Mouse (Mus musculus) monocyte, adult 2 months (primary cell): Measurements from ENCODE around the gene Slc38a10.

ENCODE experiments used
- DNase-seq, 2 experiments: peaks; one replicate each; pipeline ENCODE4 v3.0.0; 2022; ENCODE audit warnings: low spot score in 2 of 2, low read depth in 1 of 2

Slc38a10 gene

DNA sequence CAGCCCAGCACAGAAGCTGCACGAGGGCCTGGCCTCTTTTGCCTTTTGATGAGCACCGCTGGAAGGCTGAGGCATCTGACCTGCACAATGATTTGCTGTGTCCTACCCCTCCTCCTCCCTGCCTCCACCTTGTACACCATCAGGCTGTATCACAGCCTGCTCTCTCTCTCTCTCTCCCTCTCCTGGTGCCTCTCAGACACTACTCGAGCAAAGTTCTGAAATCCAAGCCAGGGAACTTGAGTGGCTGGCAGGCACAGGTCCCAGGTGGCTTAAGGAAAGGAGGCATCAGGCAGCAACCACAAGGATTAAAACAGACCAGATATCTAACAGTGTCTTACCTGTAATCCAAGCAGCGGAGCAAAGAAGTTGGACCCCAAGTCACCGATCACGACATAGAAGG lies 10.9 kb downstream of the Slc38a10 start:
- no peak for DNase-seq

DNA sequence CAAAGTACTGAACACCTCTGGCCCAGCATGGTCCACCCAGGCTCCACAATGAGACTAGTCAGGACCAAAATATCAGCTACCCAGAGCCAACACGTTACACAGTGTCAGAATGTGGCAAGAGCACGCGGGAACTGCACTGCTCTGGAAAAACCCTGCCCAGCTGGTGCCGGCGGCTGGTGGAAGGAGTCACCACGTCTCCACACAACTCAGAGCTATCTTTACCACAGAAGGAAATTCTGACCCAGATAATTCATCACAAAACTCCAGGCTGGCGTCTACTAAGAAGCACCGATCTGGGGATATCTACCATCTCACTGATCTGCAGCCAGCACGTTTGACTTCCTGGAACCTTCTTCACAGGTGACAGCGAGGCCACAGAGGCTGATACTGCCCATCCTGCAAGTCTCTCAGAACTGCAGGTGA lies 11.8 kb downstream of the Slc38a10 start:
- no peak for DNase-seq

DNA sequence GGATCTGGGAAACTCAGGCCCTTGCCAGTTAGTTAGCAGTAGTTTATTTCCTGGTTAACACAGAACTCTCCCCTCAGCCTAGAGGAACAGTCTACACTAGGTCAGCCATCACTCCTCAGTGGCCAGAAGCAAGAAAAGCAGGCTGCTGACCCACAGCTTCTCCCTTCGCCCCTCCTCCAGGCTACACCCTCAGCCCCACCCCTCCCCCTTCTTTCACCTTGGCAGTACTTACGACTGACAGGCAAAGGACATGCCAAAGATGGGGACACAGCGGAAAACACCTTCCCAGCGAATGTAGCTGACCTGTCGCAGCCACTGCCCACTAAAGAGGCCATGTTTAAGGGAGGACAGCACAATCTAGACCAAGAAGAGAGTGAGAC lies 13.5 kb downstream of the Slc38a10 start:
- DNase-seq = no peak

DNA sequence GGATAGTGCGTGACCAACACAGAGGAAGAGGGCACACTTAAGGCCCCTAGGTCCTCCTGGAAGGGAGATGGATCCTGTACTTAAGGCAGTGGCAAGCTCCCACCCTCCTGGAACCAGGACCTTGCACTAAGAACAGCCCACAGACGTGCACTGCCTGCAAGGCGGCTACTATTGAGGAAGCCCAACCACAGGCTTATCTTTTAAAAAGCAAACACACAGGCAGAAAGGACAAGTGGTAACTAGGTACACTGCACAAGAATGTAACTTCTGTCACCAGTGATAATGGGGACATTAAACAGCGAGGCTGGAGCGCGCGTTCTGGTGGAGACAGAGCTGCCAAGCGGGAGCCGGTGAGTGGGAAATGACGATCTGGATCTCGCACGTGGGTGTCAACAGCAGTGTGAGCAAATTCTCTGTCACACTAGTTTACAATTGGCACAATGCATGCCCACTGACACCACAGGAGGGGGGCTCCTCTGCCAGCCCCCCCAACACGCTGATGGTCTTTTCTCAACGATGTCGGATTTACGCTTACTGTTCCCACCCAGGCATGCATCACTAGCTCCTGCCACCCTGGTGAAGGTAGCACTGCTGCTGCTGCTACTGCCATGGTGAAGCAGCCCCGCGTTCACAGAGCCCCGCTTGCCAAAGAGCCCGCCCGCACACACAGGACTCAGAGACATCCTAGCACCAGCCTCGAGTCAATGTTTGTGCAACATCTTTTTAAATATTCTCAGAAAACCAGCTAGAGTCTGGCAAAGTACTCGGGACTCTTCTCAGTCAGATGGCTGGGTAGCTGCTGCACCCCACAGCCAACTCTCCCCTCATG lies 14.1 kb downstream of the Slc38a10 start:
- no peak for DNase-seq

DNA sequence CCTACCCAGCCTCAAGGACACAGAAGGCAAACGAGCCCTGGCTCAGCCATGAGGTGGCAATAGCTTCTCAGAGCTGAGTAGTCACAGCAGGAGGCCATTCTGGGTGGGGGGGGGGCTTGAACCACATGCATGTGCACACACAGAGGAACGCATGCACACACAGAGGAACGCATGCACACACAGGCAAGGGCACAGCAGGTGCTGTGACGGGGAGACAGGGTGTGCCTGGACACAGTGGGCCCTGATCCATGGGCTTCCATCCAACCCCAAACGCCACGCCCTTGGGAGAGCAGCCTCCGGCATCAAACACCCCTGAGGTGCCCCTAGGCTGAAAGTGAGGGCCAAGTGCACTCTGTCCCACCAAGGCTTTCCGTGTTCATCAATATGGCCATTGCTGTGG lies 15.0 kb downstream of the Slc38a10 start:
- no peak for DNase-seq

DNA sequence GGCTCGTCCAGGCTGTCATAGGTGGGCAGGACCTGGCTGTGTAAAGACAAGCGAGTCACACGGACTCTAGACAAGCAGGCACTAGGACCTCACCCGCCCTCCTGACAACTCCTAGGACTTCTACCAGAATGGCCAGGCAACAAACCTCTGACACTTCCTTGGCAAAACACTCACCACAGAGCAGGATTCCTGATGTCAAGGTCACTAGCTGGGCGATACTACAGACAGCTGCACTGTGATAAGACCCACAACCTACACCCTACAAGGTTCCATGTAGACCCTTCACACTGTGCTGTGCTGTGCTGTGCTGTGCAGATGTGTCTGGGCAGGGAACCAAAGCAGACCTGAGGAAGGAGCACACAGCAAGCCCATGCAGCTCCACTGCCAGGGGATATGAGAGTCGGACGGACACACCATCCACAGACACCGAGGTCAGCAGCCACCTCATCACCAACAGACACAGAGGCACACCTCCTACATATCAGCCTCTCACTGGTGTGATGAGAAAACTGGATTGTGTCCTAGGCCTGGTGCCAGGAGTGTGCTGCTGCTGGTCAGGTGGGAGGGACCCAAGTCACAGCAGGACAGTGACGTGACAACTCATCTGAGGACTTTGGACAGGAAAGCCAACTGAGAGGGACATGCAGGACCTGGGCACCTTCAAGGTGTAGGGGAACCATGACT lies 16.2 kb downstream of the Slc38a10 start:
- no peak for DNase-seq

DNA sequence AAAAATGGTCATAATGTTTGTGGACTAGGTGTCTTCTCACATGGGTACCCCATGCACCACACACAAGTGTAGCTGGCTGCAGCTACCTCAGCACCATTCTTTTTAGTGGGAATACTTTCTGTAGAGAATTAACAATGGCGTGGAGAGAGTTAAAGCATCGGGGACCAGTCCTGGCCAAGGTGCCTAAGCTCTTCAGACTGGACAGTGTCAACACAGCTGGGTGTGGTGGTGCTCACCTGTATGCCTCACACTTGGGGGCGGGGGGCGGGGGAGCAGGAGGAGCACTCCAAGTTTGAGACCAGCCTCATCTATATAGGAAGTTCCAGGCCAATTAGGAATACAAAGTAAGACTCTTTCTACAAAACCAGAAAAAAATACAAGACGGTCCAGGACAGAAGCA lies 17.0 kb downstream of the Slc38a10 start:
- DNase-seq = no peak

DNA sequence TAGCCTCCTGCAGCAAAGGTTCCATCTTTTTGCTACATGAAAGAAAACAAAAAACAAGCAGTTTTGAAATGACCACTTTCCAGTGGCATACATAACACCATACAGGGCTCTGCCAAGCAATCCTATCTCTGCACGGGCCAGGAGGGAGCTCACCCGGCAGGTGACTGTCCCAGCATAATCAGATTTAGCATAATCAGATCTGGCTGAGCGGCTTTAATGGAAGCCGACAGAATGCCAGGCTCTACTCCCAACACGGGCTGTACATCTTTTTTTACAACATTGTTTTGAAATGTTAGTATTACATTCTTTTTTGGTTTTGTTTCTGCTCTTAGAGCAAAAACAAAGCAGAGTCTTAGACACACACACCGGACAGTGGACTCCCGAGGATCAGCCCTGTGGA lies 21.9 kb downstream of the Slc38a10 start:
- DNase-seq = no peak

DNA sequence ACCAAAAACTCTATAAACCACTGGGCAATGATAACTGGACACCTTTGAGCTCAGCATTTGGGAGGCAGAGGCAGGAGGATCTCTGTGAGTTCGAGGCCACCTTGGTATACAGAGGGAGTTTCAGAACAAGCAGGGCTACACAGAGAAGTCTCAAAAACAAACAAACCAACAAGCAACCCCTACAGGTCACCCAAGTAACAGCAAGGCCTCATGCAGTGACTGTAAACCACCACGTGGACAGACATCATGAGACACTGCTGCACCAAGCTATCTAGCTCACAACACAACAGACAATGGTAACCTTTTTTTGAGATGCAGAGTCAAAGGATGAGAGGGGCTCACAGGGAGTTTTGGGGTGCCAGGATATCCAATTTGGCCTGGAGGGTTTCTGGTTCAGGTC lies 24.3 kb downstream of the Slc38a10 start:
- DNase-seq = no peak

DNA sequence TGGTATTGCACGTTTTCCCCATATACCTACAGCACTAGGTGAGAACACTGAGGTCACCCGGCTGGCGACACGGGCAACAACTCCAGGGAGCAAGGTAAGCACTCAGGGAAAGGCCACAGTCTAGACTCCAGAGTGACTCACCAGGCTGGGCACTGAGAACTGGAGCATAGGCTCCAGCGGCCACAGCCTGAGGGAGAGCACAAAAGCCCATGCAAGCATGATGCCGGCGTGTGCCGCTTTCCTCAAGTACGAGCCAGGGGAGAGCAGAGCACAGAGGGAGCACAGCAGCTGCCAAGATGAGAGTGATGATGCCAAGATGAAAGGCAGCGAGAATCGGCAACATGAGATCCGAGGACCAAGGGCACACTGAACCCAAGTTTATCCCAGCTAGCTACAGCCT lies 29.0 kb downstream of the Slc38a10 start:
- DNase-seq = no peak

DNA sequence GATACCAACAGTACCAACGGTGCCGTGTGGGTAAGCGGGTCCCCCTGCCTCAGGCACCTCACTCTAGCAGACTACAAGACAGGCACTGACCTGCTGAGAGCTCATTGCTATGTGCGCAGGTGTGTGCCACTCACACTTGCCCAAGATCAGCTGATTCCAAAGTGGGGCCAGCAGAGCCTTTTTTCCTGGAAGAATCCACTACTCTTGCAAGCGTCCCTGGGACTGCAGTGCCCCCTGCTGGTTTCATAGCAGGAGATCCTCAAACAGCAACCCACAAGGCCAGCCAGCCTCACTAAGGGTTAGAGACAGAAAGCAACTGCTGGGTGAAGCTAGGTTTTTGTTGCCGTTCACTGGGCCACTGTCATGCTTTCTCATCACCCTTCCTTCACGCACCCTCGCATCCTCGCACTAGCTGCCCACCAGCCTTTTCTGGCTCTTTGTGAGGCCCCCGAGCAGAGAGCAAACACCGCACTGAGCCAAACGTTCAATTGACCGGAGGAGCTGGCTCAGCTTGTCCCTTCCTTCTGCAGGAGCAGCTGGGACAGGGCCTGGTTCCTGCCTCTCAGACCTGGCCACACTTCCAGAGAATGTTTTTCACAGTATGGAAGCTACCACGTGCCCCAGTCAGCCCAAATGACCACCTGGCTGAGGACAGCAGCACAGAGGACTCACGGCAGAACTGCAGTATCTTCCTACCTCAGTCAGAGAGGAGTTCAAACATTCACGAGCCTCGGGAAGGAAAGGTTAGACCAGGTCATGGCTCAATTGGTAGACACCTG lies 30.3 kb downstream of the Slc38a10 start:
- no peak for DNase-seq

DNA sequence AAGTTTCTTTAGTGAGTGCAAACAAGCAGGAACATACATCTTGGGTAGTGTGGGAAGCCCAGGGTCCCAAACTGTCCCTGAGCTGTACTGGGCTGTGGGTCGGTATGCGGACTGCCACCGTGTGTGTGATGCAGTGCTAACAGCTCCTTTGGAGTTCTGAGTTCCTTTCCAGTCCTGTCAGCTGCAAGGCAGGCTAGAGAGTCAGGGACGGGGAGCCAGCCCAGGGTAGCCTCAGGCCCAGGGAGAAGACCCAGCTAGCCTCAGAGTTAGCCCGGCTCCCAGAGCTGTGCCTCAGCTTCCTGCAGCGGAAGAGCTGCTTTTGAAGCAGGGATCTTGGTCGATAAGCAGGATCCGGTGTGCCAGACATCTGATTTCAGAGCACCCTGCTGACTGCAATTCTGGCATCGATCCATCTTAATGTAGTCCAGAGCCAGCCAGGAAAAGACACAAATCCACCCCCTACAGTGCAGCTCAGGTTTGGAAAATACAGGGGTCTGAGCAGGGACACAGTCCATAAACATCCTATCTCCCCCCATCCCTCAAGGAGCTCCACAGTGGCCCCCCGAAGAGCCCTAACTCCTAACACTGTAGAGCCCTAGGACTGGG lies 31.1 kb downstream of the Slc38a10 start:
- no peak for DNase-seq

DNA sequence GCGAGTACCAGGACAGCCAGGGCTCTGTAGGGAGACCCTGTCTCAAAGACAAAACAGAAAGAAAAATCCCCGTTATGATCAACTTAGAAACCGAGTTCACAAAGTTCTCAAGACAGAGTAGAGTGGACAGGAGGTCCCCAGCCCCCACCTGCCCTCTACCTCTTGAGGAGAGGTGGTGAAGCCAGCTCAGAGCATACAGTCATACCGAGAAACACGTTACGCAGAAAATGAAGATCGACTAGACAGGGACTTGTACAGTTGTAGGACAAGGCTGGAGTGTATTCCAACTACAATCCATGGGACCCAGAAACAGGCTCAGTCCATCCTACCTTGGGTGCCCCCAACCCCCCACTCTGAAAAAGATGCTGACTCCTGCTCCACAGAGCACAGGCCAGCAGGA lies 32.0 kb downstream of the Slc38a10 start:
- no peak for DNase-seq

DNA sequence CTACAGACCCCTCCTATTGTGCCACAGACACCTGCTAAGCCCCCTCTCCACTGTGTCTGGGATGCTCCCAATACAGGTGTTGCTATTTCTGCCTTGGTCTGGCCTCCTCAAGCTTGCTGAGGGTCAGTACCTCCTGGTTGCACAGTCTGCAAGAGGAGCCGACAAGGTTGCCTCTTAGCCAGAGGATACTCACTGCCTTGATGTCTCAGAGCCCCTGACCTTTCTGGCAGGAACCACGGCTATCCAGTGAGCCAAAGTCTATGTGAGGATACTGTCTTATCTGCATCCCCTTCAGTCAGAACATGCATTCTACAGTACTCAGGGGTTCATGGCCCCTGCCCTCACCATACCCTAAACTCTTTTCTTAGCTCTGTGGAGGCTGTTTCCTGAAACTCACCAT lies 33.5 kb downstream of the Slc38a10 start:
- DNase-seq = no peak

DNA sequence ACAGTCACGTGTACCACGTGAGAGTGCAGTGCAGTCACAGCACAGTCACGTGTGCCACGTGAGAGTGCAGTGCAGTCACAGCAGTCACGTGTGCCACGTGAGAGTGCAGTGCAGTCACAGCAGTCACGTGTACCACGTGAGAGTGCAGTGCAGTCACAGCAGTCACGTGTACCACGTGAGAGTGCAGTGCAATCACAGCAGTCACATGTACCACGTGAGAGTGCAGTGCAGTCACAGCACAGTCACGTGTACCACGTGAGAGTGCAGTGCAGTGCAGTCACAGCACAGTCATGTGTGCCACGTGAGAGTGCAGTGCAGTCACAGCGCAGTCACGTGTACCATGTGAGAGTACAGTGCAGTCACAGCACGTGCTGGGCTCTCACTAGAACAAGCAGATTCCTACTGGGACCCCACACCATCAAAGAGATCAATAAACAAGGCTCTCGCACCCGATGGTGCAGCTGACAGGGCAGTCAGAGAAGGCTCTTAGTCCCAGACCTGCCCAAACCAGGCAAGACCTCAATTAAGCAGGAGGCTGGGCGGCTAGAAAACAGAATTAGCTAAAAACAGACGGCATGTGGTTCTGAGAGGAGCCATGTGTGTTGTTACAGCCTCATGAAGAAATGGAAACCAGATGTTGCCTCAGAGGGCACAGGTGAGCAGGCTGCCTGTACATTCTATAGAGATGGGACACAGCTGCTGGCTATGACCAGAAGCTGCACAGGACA lies 36.5 kb downstream of the Slc38a10 start:
- DNase-seq = no peak

DNA sequence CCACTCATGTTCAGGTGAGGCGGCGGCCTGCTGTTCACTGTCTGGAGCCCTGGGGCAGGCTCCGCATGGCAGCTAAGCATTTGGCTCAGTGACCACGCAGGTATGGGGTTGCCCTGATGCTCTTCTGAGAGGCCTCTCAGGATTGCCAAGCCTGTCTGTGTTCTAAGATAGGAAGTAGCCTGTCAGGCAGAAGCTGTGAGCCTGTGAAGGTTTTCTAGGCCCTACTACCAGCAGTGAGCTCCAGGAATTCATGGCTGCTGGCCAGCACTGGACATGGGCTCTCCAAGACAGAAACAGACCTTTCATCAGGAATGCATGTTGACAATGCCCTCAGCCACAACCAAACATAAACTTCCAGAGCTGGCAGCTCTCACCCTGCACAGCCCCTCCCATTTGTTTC lies 39.0 kb downstream of the Slc38a10 start:
- DNase-seq = no peak

DNA sequence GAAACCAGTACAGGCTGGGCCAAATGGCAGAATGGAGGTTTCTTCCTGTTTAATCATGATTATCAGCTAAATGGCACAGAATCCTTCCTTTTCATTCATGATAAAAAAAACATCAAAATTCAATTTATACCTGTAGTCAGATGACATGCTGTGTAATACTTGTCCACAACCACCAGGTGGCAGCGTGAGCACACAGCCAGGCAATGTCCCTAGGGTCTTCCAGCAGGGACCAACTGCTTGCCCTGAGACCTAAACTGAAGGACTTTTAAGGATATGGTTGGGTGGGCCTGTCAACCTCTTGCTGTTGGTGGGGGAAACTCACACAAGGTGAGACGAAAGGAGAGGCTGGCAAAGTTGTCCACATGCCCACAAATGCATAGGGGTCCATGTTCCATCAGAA lies 40.1 kb downstream of the Slc38a10 start:
- DNase-seq = no peak

DNA sequence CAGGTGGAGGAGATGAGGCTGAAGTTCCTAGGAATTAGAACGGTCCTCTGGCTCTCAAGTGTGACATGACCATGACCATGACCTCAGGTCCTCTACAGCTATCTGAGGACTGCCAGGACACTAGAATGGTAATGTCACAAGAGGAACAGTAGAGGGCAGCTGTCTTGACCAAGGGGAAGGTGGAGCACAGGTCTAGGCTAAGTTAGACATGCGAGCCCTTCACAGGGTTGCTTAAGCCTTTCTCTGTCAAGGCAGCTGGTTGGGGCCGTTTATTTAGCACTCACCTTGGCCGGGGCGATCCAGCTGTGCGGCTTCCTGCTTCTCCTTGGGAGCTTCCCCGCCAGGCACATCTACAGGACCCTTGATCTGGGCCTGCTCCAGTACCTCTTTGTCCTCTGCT lies 40.6 kb downstream of the Slc38a10 start:
- DNase-seq = no peak

DNA sequence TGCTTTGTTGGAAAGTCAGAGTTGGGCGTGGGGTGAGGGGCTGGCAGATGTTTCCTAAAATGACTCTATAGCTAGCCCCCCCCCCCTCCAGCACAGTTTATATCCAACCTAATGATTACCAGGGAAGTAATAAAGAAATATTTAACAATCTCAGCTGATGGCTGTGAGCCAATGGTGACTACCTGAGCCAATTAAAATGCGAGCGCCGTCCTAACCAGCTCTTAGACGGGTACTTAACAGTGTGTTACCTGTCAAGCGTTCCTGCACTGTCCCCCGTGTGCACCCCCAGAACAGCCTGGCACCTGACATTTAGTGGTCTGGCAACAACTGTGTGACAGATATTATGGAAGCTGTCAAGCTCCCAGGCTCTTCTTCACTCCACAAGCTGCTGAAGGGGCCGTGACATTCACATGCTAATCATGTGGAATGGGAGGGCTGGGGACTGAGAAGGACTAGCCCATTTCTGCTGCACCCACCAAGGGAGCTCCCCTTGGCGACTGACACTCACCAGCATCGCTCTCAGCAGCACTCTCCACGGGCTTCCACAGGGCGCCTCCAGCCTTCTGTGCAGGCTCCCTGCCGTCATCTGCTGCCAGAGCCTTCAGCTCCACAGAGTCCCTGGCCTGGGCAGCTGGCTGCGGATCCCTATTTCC lies 41.5 kb downstream of the Slc38a10 start:
- no peak for DNase-seq

DNA sequence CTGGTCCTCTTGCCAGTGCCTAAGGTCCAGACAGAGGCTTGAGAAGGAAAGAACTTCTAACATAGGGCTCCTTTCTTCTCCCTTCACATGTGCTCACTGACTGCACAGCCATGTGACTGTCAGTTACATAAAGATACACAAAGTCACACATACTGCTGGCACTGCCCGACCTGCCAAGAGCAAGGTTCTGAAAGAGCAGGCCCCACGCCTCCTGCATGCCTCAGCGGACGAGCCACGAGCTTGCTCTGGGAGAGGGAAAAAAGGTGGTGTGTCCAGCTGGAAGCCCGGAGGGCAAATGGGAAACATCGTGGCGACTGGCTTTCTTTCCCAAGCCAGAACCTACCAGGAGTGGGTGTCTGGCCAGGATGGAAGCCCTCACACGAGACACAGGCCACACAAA lies 43.4 kb downstream of the Slc38a10 start:
- no peak for DNase-seq
